8 mouse cellular contexts compared by ENCODE assay signal in the genomic region with DNA sequence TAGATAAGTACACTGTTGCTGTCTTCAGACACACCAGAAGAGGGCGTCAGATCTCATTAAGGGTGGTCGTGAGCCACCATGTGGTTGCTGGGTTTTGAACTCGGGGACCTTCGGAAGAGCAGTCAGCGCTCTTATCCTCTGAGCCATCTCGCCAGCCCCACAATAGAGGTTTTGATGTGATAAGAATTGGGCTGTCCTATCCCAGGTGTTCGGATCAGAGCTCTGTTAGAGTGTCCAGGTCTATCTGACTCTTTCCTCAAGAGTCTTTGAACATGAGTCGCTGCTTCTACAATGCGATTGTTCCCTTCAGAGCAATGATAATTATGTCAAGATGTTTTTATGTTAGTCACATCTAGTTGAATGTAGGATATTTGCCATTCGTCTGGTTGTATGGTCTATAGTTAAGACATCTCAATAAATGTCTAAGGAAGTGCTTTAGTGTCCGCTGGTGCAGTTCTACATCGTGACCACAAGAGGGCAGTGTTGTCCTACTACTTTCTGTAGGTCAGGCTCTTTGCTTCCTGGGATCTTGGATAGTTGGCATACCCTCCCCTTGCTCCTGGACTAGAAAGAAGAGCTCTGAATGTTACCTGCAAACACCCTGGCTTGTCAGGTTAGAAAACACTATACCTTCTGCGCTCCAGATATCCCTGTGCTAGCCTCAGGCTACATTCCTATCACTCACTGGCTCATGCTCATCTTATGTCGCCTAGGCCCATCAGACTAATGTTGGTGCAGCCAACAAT. TPM values are rescaled to one million over a fixed set of nuclear protein-coding genes. Genes with fewer than 3 reads are reported as not detected.
DNase-seq lines count a peak whose midpoint lies in the region; ATAC-seq lines count a peak whose summit lies in the region.

No protein-coding gene starts in this region.

- intact Hi-C loops in left cerebral cortex, postnatal 4 days (cut with DNase I), result loop anchor here (5.0 kb wide), 3 partner anchors 93 to 323 kb away; partner anchors contain the start of genes BC049762 and Clk4
- intact Hi-C loops in left cerebral cortex, postnatal 10 days (cut with DNase I), result loop anchor here (2.0 to 10.0 kb wide), 4 partner anchors 93 to 595 kb away; partner anchors contain the start of gene Zfp354a

- peak; percentile 60 for ATAC-seq in megakaryocyte, adult 5-6 weeks (ENCODE audit: poor library complexity, severe bottlenecking)
- no peak for ATAC-seq in monocyte, adult 5-6 weeks (replicated peaks; ENCODE audit: insufficient number of reproducible peaks, low FRiP score, low TSS enrichment, poor library complexity, severe bottlenecking)

- peak; percentile 20 for DNase-seq in left cerebral cortex, postnatal 4 days
- DNase-seq in left cerebral cortex, postnatal 10 days (ENCODE audit: extremely low spot score in 1 of 2, low spot score in 2 of 2), result no peak
- DNase-seq in NIH3T3 (ENCODE audit: low read depth), result peak; percentile 79
- peak; percentile 86 for DNase-seq in embryo, embryonic 10.5 days (ENCODE audit: low spot score)
- DNase-seq in hindlimb bud, embryonic 11.5 days (ENCODE audit: extremely low spot score, low read depth, low spot score), result peak; percentile 53
- DNase-seq in telencephalon, adult 2 months (ENCODE audit: low read depth, low spot score), result peak; percentile 39

RNA-seq across cellular contexts. Expression of gene 4933414I15Rik, which starts 3.8 kb away (rescaled TPM):
- total RNA-seq in left cerebral cortex, postnatal 4 days (2021), result not detected
- total RNA-seq in left cerebral cortex, postnatal 10 days (2021), result not detected
- not detected in 2 replicates for total RNA-seq in megakaryocyte, adult 5-6 weeks (2015)
- total RNA-seq in megakaryocyte, adult 5-6 weeks (2017), result not detected in 2 replicates
- not detected in 3 replicates for total RNA-seq in monocyte, adult 5-6 weeks (2017)

RNA-seq across cellular contexts. Expression of gene Zfp354b, which starts 8.4 kb away (rescaled TPM):
- total RNA-seq in left cerebral cortex, postnatal 4 days (2021), result 1 to 10 TPM; 6.1 to 7.6 TPM
- total RNA-seq in left cerebral cortex, postnatal 10 days (2021), result 1 to 10 TPM; 4.8 to 5.2 TPM
- not detected in 2 replicates for total RNA-seq in megakaryocyte, adult 5-6 weeks (2015)
- 0.16 TPM in 1 of 2 replicates, not detected in the other for total RNA-seq in megakaryocyte, adult 5-6 weeks (2017)
- total RNA-seq in monocyte, adult 5-6 weeks (2017), result not detected in 3 replicates

RNA-seq across cellular contexts. Expression of gene Prop1, which starts 13.8 kb away (rescaled TPM):
- total RNA-seq in left cerebral cortex, postnatal 4 days (2021), result not detected
- not detected for total RNA-seq in left cerebral cortex, postnatal 10 days (2021)
- not detected in 2 replicates for total RNA-seq in megakaryocyte, adult 5-6 weeks (2015)
- not detected in 2 replicates for total RNA-seq in megakaryocyte, adult 5-6 weeks (2017)
- not detected in 3 replicates for total RNA-seq in monocyte, adult 5-6 weeks (2017)

RNA-seq across cellular contexts. Expression of gene Zfp2, which starts 23.8 kb away (rescaled TPM):
- total RNA-seq in left cerebral cortex, postnatal 4 days (2021), result 10 to 100 TPM; 33.7 to 39.2 TPM
- total RNA-seq in left cerebral cortex, postnatal 10 days (2021), result 10 to 100 TPM; 22.7 to 23.4 TPM
- 0.11 and 0.80 TPM in 2 replicates for total RNA-seq in megakaryocyte, adult 5-6 weeks (2015)
- not detected in 2 replicates for total RNA-seq in megakaryocyte, adult 5-6 weeks (2017)
- 0.11 TPM in 1 of 3 replicates, not detected in the others for total RNA-seq in monocyte, adult 5-6 weeks (2017)

RNA-seq across cellular contexts. Expression of gene Olfr1378, which starts 26.5 kb away (rescaled TPM):
- not detected for total RNA-seq in left cerebral cortex, postnatal 4 days (2021)
- not detected for total RNA-seq in left cerebral cortex, postnatal 10 days (2021)
- not detected in 2 replicates for total RNA-seq in megakaryocyte, adult 5-6 weeks (2015)
- total RNA-seq in megakaryocyte, adult 5-6 weeks (2017), result not detected in 2 replicates
- total RNA-seq in monocyte, adult 5-6 weeks (2017), result 0.53 TPM in 1 of 3 replicates, not detected in the others

Comparison
In these comparisons a context has a peak if more than half of its experiments do, and no peak if none do; other contexts are left out.
1. DNase-seq: peak in left cerebral cortex, postnatal 4 days (single experiment), NIH3T3 (single experiment), embryo, embryonic 10.5 days (single experiment), hindlimb bud, embryonic 11.5 days (single experiment) and telencephalon, adult 2 months (single experiment); none in left cerebral cortex, postnatal 10 days (0 of 2).